Mouse (Mus musculus) layer of hippocampus, adult 18-20 months (tissue): Measurements from ENCODE around the gene Churc1. TPM values are rescaled to one million over a fixed set of nuclear protein-coding genes. Genes with fewer than 3 reads are reported as not detected.

Experiments used
- DNase-seq, 2 experiments: peaks; one replicate each; pipeline ENCODE4 v3.0.0; 2022; ENCODE audit warnings: low spot score in 2 of 2
- long read RNA-seq: library from polyadenylated mRNA; stranded (forward); transcript quantifications from one replicate; pipeline ENCODE4 v2.0.0, GENCODE M21; 2021
- total RNA-seq, 2 experiments: library from RNA; stranded (reverse); gene quantifications; 2 replicates each; pipeline ENCODE4 v1.2.3; 2021

Churc1 gene
- total RNA-seq = 10 to 100 TPM; 34.7 to 37.7 TPM
- long read RNA-seq, transcript Churc1-201 (4 exons, 676 nt) = major isoform, 8 of 12 reads
- long read RNA-seq, partial matches to known transcripts = 1 of 12 reads
- long read RNA-seq, other reads (novel, unspliced or antisense) = 0 of 12 reads

DNA sequence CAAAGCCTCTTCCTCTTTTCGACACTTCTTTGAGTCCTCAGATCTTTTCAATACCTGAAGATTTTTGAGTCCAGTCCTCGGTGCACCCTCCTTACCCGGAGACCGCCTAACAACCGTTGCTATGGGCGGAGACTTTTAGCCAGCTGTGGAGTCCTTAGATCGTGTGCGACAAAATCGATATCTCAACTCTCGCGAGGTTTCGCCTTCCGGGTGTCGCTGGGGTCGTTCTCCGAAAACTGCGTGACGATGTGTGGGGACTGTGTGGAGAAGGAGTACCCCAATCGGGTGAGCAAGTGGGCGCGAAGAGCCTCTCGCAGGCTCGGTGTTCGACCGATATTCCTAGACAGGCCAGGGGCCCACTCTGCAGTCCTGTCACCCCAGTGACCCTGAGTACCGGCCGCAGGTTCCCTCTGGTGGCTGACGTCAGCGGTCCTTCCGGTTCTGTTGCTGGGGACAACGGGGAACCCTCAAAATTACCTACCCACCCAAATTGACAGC, at the start of gene Churc1, which contains the start of gene Fntb:
Gene Churc1 (plus strand): TSS at position 185 of the 498 bp plus-strand sequence.
Gene Fntb (plus strand): TSS at position 236 of the 498 bp plus-strand sequence.
- peak; percentile 81 to 87 for DNase-seq

DNA sequence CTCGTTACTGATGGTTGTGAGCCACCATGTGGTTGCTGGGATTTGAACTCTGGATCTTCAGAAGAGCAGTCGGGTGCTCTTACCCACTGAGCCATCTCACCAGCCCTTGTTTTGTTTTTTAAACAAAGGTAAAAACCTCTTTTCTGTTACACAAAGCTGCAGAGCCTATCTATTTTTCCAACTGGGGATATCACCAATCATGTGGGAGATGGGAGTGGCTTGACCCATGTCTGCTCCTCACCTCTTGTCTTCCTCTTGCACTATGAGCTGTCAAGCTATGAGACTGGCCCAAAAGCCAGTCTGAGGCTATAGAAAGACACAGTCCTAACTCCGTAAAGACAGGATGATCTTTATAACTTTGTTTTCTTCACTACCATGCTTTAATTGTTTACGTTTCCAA, 47.0 kb upstream of the Churc1 start:
- no peak for DNase-seq

- peak in 1 of 2 experiments; percentile 15 for DNase-seq
Measured at GRCm38 (mm10) chr12:76720572-76720971, 44.8 kb upstream of the Churc1 start.

GRCm38 (mm10) chr12:76722026-76722425, 43.3 kb upstream of the Churc1 start:
- DNase-seq = peak in 1 of 2 experiments; percentile 1

GRCm38 (mm10) chr12:76727955-76728354, 37.4 kb upstream of the Churc1 start:
- peak in 1 of 2 experiments; percentile 0 for DNase-seq

- peak in 1 of 2 experiments; percentile 1 for DNase-seq
Measured at GRCm38 (mm10) chr12:76750866-76751459, 14.4 kb upstream of the Churc1 start.

DNA sequence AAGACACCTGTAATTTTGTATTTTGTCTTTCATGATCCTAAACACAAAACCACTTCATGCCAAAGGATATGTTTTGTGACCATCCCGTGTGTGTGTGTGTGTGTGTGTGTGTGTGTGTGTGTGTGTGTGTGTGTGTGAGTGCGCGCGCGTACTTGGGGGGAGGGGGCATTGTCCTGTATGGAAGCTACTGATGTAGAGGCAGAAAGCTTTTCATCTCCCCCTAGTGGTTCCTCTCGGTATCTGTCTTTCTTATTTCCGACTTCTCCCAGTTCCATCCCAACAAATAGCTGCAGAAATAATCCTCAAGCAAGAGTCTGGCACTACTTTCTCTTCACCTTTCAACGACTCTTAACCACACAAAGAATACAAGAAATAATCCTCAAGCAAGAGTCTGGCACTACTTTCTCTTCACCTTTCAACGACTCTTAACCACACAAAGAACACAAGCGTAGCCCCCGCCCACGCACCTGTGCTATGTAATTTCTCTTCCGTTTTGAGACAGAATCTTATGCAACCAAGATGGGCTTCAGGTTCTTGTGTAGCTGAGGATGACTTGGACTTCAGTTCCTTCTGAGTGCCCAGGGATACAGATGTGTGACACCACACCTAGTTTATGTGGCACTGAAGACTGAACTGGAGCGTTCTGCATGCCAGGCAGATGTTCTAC, 12.6 kb upstream of the Churc1 start:
- peak in 1 of 2 experiments; percentile 83 for DNase-seq

GRCm38 (mm10) chr12:76765901-76766630, 728 bp downstream of the Churc1 start:
- DNase-seq = no peak

DNA sequence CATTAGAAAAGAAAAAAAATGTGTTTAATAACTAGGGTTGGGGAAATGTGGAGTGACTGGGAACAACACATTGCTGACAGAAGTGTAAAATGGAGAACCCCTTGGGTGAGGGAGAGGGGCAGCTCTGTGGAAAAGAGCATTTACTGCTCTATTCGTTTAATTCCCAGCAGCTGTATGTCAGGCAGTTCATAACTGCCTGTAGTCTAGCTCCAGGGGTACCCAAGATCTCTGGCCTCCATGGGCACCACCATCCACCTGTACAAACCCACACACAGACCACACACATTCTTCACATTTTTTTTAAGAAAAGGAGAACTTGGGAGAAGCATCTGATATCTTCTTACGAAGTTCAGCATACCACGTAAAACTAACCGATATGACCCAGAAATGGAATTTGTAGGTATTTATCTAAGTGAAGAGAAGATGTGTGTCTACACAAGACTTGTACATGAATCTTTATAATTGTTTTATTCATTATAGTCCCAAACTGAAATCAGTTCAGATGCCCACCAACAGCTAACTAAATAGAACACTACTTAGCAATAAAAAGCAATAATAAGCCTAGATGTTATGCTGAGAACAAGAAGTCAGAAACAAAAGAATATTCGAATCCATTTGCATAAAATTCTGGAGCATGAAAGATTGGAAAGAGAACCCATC, 5.6 kb downstream of the Churc1 start:
- no peak for DNase-seq

DNA sequence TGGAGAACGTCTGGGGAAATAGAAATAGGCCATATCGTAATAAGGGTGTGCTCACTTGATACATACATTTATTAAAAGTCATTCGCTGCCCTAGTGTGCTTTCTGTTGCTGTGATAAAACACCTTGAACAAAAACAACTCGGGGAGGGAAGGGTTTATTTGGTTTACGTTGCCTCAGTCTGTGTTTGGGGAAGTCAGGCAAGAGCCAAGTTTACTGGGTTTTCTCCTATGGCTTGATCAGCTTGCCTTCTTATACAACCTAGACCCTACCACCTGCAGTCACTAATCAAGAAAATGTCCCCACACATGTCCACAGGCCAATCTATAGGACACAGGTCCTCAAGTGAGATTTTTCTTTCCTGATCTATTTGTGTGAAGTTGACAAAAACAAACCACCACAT, 6.2 kb downstream of the Churc1 start:
- no peak for DNase-seq

DNA sequence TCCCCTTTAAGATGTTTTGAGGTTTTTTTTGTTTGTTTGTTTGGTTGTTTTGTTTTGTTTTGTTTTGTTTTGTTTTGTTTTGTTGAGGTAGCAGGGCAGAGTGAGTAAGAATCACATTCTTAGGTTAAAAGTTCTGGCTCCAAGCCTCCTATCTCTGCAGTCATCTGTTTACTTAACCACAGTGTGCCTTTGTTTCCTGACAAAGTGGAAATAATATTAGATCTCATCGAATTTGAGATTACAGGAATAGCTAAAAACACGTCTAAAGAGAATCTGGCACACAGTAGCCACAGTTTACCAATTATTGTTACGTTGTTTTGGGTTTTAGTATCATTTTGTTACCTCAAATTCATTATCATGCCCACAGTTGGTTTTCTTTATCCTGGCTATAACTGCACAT, 9.3 kb downstream of the Churc1 start:
- no peak for DNase-seq

GRCm38 (mm10) chr12:76775132-76775531, 9.8 kb downstream of the Churc1 start:
- DNase-seq = no peak

- no peak for DNase-seq
Measured at GRCm38 (mm10) chr12:76776898-76777297, 11.6 kb downstream of the Churc1 start.

GRCm38 (mm10) chr12:76777845-76778244, 12.5 kb downstream of the Churc1 start:
- no peak for DNase-seq

DNA sequence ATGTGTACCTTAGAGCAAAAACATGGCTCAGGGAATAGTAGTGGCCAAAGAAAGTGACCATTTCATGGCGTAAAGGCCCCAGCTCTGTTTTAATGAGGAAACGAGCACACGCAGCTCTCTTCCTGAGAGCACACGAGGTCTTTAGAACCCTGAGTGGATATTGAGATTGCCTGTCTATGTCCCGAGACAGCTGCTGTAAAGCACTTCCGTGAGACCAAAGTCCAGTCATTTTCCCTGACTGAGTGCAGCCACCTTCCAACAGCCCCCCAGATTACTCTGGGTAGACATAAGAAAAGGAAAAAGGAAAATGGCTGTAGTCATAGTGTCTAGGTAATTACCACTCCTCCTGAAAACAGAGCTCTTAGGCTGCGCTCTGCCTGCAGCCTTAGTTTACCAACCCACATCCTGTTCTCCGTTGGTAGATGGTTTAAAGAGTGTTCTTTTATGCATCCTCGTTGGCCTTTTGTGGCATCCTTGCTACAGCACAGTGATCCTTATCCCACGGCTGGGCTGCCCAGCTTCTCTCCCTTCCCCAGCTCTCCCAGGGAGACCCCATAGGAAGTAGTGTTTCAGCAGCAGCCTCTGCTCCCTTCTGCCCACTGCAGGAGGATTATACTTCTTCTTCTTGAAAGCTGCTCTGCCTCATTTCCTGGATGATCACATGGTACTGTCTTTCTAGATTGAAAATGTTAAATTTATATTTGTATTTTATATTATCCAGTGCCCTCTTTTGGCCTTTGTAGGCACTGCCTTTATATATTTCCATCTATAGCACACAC, 13.2 kb downstream of the Churc1 start:
- DNase-seq = no peak

DNA sequence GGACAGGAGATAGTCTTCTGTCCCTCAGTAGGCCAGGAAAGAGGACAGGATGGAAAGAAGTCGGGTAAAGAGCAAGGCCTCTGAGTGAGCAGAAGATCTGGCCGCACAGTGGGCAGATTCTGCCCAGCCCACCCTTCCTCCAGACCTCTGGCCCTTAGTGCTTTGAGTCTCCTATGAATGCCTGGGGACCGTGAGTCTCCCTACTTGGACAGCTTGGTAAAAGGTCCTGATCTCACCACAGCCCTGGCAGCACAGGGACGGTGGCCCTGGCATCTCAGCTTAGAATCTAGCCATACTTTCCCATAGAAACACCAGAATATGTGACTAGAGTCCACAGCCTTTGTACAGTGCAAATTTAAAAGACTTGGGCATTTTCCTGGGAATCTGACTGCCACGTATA, 14.6 kb downstream of the Churc1 start:
- DNase-seq = no peak

DNA sequence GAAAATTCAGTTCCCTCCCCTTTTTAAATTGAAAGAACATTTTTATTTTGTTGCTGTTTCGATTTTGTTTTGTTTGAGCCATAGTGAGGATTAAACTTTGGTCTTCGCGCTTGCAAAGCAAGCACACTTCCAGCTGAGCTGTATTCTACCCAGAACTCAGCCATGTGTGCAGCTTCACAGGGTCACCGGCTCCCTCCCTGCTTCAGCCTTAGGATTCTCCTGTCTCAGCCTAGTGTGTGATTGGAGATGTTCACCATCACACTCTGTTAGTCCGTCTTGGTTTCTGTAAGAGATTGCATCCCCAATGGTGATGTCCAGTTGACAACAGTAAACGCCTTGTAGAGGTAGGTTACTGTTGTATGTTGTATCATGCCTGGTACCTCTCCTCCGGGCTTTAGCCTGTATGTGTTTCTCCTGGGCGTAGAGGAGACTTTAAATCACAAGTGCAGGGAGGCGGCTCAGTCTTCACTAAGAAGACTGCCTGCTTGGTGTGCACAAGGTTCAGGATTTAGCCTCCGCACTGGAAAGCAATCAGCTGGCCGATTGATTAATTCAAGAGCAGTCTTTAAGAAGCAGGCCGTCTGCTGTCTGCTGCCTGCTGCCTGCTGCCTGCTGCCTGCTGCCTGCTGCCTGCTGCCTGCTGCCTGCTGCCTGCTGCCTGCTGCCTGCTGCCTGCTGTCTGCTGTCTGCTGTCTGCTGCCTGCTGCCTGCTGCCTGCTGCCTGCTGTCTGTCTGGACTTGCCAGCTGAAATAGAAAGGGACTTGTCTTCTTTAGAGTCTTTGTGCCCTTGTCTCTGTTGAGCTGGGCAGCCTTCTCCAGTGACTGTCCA, 15.5 kb downstream of the Churc1 start:
- no peak for DNase-seq

- DNase-seq = no peak
Measured at GRCm38 (mm10) chr12:76784056-76784619, 18.8 kb downstream of the Churc1 start.

DNA sequence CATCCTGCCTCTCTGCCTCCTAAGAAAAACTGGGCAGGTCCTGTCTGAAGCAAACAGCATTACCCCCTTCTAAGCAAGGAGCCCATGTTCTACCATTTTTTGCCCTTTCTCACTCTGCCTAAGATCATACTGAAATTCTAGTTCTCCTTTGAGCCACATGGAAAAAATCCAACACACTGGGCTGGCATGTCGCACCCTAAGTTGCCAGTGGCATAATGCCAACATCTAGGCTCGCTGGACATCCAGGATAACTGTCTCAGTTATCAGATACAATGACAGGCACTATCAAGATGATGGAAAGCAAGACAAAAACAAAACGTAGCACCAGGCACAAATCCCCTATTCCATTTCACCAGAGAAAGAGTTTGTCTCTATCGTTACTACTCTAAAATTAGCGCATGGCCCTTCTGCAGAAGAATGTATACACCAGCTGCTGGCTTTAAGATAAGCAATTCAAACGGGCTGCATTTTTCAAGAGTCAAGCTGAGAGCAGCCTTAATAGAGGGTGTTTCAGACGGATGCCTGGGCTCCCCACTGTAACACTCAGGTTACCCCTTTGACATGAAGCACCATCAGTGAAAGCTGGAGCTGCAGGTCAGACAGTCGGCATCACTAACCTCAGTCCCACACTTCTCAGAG, 25.2 kb downstream of the Churc1 start:
- no peak for DNase-seq
